Mouse (Mus musculus): ENCODE data around the gene Selenos. TPM values are rescaled to one million over a fixed set of nuclear protein-coding genes. Genes with fewer than 3 reads are reported as not detected.

Selenos gene
- total and polyA plus RNA-seq, 3 experiments, result 79.9 to 103 TPM; not detected in 1

- TF ChIP-seq TAL1 (IDR thresholded peaks at IDR 0.05; ENCODE audit: low read length) (no peak), KAT2A (conservative IDR thresholded peaks at IDR 0.05; ENCODE audit: low read depth, low read length) (no peak), MAX (IDR thresholded peaks at IDR 0.05; ENCODE audit: low read length) (no peak)
- Histone ChIP-seq H3K9me3 (replicated peaks; ENCODE audit: insufficient read depth, low read length) (no peaks in the 10 kb centered on the region), H3K9ac (ENCODE audit: control insufficient read depth, low read depth, low read length, poor library complexity, severe bottlenecking) (no peak overlapping the region), H3K79me2 (ENCODE audit: control insufficient read depth, insufficient read depth, low read length, poor library complexity) (no peaks in the 10 kb centered on the region), H3K27me3 (ENCODE audit: control insufficient read depth in 1 of 2, insufficient read depth in 2 of 2, low read length in 2 of 2) (no peaks in the 10 kb centered on the region), H3K4me3 (ENCODE audit: control insufficient read depth in 1 of 2, insufficient read depth in 1 of 2, low read depth in 2 of 2, low read length in 2 of 2) (no peak overlapping the region), H3K27ac (ENCODE audit: control insufficient read depth, low read depth, low read length) (no peak overlapping the region), H3K36me3 (ENCODE audit: control insufficient read depth in 1 of 2, insufficient read depth in 2 of 2, low read length in 2 of 2) (no peaks in the 10 kb centered on the region), H3K4me1 (ENCODE audit: control insufficient read depth in 1 of 2, insufficient read depth in 2 of 2, low read length in 2 of 2) (no peaks in the 10 kb centered on the region)
- no peak for DNase-seq (ENCODE audit: low read depth, low spot score)
Observed at GRCm38 (mm10) chr7:66044617-66045016, 34.8 kb upstream of the Selenos start.

- Histone ChIP-seq H3K9me3 (replicated peaks; ENCODE audit: insufficient read depth, low read length) (no peaks in the 10 kb centered on the region), H3K27ac (ENCODE audit: control insufficient read depth, low read depth, low read length) (no peak overlapping the region), H3K4me3 (ENCODE audit: control insufficient read depth in 1 of 2, insufficient read depth in 1 of 2, low read depth in 2 of 2, low read length in 2 of 2) (no peak overlapping the region), H3K27me3 (ENCODE audit: control insufficient read depth in 1 of 2, insufficient read depth in 2 of 2, low read length in 2 of 2) (no peaks in the 10 kb centered on the region), H3K79me2 (ENCODE audit: control insufficient read depth, insufficient read depth, low read length, poor library complexity) (no peaks in the 10 kb centered on the region), H3K36me3 (ENCODE audit: control insufficient read depth in 1 of 2, insufficient read depth in 2 of 2, low read length in 2 of 2) (no peaks in the 10 kb centered on the region), H3K9ac (ENCODE audit: control insufficient read depth, low read depth, low read length, poor library complexity, severe bottlenecking) (no peak overlapping the region), H3K4me1 (ENCODE audit: control insufficient read depth in 1 of 2, insufficient read depth in 2 of 2, low read length in 2 of 2) (no peaks in the 10 kb centered on the region)
- no peak for TF ChIP-seq POLR2AphosphoS2 (IDR thresholded peaks at IDR 0.05; ENCODE audit: low read length)
- no peak for TF ChIP-seq GATA1 (IDR thresholded peaks at IDR 0.05; ENCODE audit: low read depth, low read length)
- no peak for TF ChIP-seq SIN3A (IDR thresholded peaks at IDR 0.05; ENCODE audit: low read length)
- no peak for TF ChIP-seq CHD2 (IDR thresholded peaks at IDR 0.05; ENCODE audit: low read length)
- TF ChIP-seq E2F4 (IDR thresholded peaks at IDR 0.05; ENCODE audit: borderline replicate concordance, low read depth, low read length), result no peak
- no peak for TF ChIP-seq USF2 (IDR thresholded peaks at IDR 0.05; ENCODE audit: borderline replicate concordance in 1 of 2, insufficient read depth in 1 of 2, low read depth in 1 of 2, low read length in 2 of 2)
- TF ChIP-seq ELF1 (IDR thresholded peaks at IDR 0.05; ENCODE audit: low read depth, low read length), result no peak
- no peak for TF ChIP-seq MEF2A (IDR thresholded peaks at IDR 0.05; ENCODE audit: extremely low read depth, insufficient replicate concordance, low read depth, low read length, poor library complexity, severe bottlenecking)
- TF ChIP-seq ZC3H11A (IDR thresholded peaks at IDR 0.05; ENCODE audit: low read depth, low read length), result no peak
- TF ChIP-seq SMC3 (IDR thresholded peaks at IDR 0.05; ENCODE audit: low read depth, low read length), result no peak
- no peak for TF ChIP-seq USF1 (IDR thresholded peaks at IDR 0.05; ENCODE audit: low read depth, low read length)
- no peak for TF ChIP-seq ZMIZ1 (IDR thresholded peaks at IDR 0.05; ENCODE audit: low read depth, low read length)
- no peak for TF ChIP-seq MAFK (IDR thresholded peaks at IDR 0.05; ENCODE audit: borderline replicate concordance, low read depth, low read length)
- TF ChIP-seq JUND (IDR thresholded peaks at IDR 0.05; ENCODE audit: low read depth, low read length), result no peak
- TF ChIP-seq NRF1 (IDR thresholded peaks at IDR 0.05; ENCODE audit: insufficient read depth, low read depth, low read length, poor library complexity, severe bottlenecking), result no peak
- TF ChIP-seq UBTF (IDR thresholded peaks at IDR 0.05; ENCODE audit: borderline replicate concordance, insufficient read depth, low read depth, low read length), result no peak
- no peak for TF ChIP-seq RCOR1 (IDR thresholded peaks at IDR 0.05; ENCODE audit: low read depth, low read length)
- no peak for TF ChIP-seq ZKSCAN1 (IDR thresholded peaks at IDR 0.05; ENCODE audit: low read depth, low read length)
- TF ChIP-seq TCF12 (IDR thresholded peaks at IDR 0.05; ENCODE audit: low read depth, low read length), result no peak
- TF ChIP-seq POLR2A (IDR thresholded peaks at IDR 0.05; ENCODE audit: control insufficient read depth in 1 of 2, insufficient read depth in 1 of 2, low read depth in 1 of 2, low read length in 2 of 2, poor library complexity in 1 of 2), result no peak
- DNase-seq (ENCODE audit: low read depth, low spot score), result no peak
Observed at GRCm38 (mm10) chr7:66046921-66047918, 32.2 kb upstream of the Selenos start.
